Mouse (Mus musculus): ENCODE measurements around the gene H1foo. TPM values are rescaled to one million over a fixed set of nuclear protein-coding genes. Genes with fewer than 3 reads are reported as not detected.

Gene H1foo
- polyA plus RNA-seq, 1 experiment from 2014 or later: 0.23 TPM

Other genes with a start within 250 kb of the H1foo start
- 1.4 and 2.2 TPM in 2 replicates for gene Tmem40, start 182.5 kb upstream of the H1foo start, polyA plus RNA-seq (2015; fragmentation: Nextera tagmentation; extraction: Ambion mirVana)
- 4.5 and 5.3 TPM in 2 replicates for gene Cand2, start 170.4 kb upstream of the H1foo start, polyA plus RNA-seq (2015; fragmentation: Nextera tagmentation; extraction: Ambion mirVana)
- gene Rpl32, start 136.2 kb upstream of the H1foo start, polyA plus RNA-seq (2015; fragmentation: Nextera tagmentation; extraction: Ambion mirVana): 3,802 and 3,817 TPM in 2 replicates
- gene Efcab12, start 106.5 kb upstream of the H1foo start, polyA plus RNA-seq (2015; fragmentation: Nextera tagmentation; extraction: Ambion mirVana): 0.20 and 0.33 TPM in 2 replicates
- 18.7 and 20.8 TPM in 2 replicates for gene Mbd4, start 91.6 kb upstream of the H1foo start, polyA plus RNA-seq (2015; fragmentation: Nextera tagmentation; extraction: Ambion mirVana)
- 8.2 and 11.0 TPM in 2 replicates for gene Ift122, start 91.5 kb upstream of the H1foo start, polyA plus RNA-seq (2015; fragmentation: Nextera tagmentation; extraction: Ambion mirVana)
- gene Rho, start 13.2 kb upstream of the H1foo start, polyA plus RNA-seq (2015; fragmentation: Nextera tagmentation; extraction: Ambion mirVana): 0.10 TPM in 1 of 2 replicates, not detected in the other
- 45.4 and 47.4 TPM in 2 replicates for gene Plxnd1, start 50.1 kb downstream of the H1foo start, polyA plus RNA-seq (2015; fragmentation: Nextera tagmentation; extraction: Ambion mirVana)
- gene Tmcc1, start 248.5 kb downstream of the H1foo start, polyA plus RNA-seq (2015; fragmentation: Nextera tagmentation; extraction: Ambion mirVana): 7.8 and 11.1 TPM in 2 replicates

Data from thymus, postnatal 0 days (tissue).